Mouse (Mus musculus) forebrain, embryonic 14.5 days (tissue): ENCODE measurements around the gene Itfg2. TPM values are rescaled to one million over a fixed set of nuclear protein-coding genes. Genes with fewer than 3 reads are reported as not detected.

Experiments used
- ATAC-seq: fragments of 200-750 bp; cut with Nextera tagmentation; 2 replicates; pipeline ENCODE4 v1.8.0; 2017; ENCODE audit warnings: mild to moderate bottlenecking, moderate library complexity
- DNase-seq: peaks from one replicate; pipeline ENCODE4 v3.0.0-alpha.2; 2015; ENCODE audit warnings: low spot score
- H3K27ac ChIP-seq: fragments of 300-500 bp; sonication (generic); 2 replicates; pipeline ENCODE4 v1.5.1; 2014; ENCODE audit warnings: low read depth, mild to moderate bottlenecking, control low read depth, low read length, moderate library complexity
- H3K27me3 ChIP-seq: fragments of 300-500 bp; sonication (generic); replicated peaks from 2 replicates; pipeline ENCODE4 v1.6.1; 2014; ENCODE audit warnings: low read length, control low read depth, mixed read lengths; ENCODE audit not compliant: control insufficient read depth, insufficient read depth
- H3K36me3 ChIP-seq: fragments of 300-500 bp; sonication (generic); 2 replicates; pipeline ENCODE4 v1.6.1; 2014; ENCODE audit warnings: low read length, control low read depth; ENCODE audit not compliant: control insufficient read depth, insufficient read depth
- H3K4me1 ChIP-seq: fragments of 300-500 bp; sonication (generic); 2 replicates; pipeline ENCODE4 v1.6.1; 2014; ENCODE audit warnings: antibody characterized with exemption, low read length, control low read depth; ENCODE audit not compliant: control insufficient read depth, insufficient read depth
- H3K4me2 ChIP-seq: fragments of 300-500 bp; sonication (generic); 2 replicates; pipeline ENCODE4 v1.6.1; 2014; ENCODE audit warnings: mild to moderate bottlenecking, control low read depth, low read length
- H3K4me3 ChIP-seq: fragments of 300-500 bp; sonication (generic); 2 replicates; pipeline ENCODE4 v1.5.1; 2014; ENCODE audit warnings: low read depth, low read length, control low read depth
- H3K9ac ChIP-seq: fragments of 300-500 bp; sonication (generic); 2 replicates; pipeline ENCODE4 v1.6.1; 2014; ENCODE audit warnings: mild to moderate bottlenecking, low read length, control low read depth, moderate library complexity
- H3K9me3 ChIP-seq: fragments of 300-500 bp; sonication (generic); replicated peaks from 2 replicates; pipeline ENCODE4 v1.6.1; 2016; ENCODE audit warnings: low read length, control low read depth, mixed read lengths; ENCODE audit not compliant: control insufficient read depth
- WGBS: fragments of 180-500 bp; shearing (Covaris S2); extraction: QIAGEN DNeasy Blood & Tissue Kit; methylation state at CpG from one replicate; pipeline ENCODE4 v1.1.7; 2014; 5-methylcytosine and 5-hydroxymethylcytosine counted together
- polyA plus RNA-seq: library from polyadenylated mRNA; unstranded; fragments of >200 nt; fragmentation: Nextera tagmentation; extraction: Ambion mirVana; gene quantifications from 2 replicates; pipeline ENCODE4 v1.2.1, GENCODE M21; 2014

Gene Itfg2
- polyA plus RNA-seq, 1 experiment from 2014 or later: 28.0 TPM

DNA sequence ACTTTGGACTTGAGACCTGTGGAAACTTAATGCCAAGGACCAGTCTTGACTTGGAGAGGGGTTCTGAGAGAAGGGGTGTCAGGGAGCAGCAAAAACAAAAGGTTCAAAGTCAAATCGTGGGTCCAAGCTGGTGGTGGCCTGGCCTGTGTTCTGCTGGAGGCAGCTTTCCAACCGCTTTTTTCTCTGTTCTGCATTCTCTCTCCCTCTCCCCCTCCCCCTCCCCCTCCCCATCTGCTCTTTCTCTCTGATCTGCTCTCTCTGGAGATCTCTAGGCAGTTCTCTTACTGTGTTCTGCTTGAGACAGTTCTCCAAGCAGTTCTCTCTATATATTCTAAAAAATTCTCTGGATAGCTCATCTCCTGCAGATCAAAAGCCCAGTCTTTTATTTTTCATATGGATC, 35.6 kb upstream of the Itfg2 start:
- no peaks in the 10 kb centered on the region for H3K27me3 ChIP-seq
- peak; percentile 30 for DNase-seq
- H3K4me3 ChIP-seq: no peak overlapping the region
- no peaks in the 10 kb centered on the region for H3K4me1 ChIP-seq
- no peak overlapping the region for H3K27ac ChIP-seq
- WGBS: 4% methylated on average over 2 of the region's 2 CpGs
- no peaks in the 10 kb centered on the region for H3K36me3 ChIP-seq
- no peak for ATAC-seq
- no peak overlapping the region for H3K9ac ChIP-seq
- H3K9me3 ChIP-seq: no peaks in the 10 kb centered on the region
- H3K4me2 ChIP-seq: no peak overlapping the region

DNA sequence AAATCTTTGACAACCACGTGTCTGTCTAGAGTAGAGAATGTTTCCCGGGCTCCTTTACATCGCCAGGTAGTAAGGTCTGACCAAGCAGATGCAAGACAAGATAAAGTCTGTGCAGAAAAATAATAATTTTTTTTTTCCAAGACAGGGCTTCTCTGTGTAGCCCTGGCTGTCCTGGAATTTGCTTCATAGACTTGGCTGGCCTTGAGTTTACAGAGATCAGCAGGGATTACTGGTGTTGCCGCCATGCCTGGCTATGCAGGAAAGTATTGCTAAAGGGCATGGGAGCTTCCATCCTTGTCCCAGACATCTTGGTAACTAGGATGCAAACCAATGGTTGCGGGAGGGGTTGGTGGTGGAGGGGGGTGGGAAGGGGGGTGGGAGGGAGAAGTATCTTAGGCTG, 32.5 kb upstream of the Itfg2 start:
- H3K9ac ChIP-seq: no peak overlapping the region
- DNase-seq: no peak
- H3K27ac ChIP-seq: no peak overlapping the region
- no peaks in the 10 kb centered on the region for H3K4me1 ChIP-seq
- no peak overlapping the region for H3K4me3 ChIP-seq
- H3K36me3 ChIP-seq: no peaks in the 10 kb centered on the region
- H3K27me3 ChIP-seq: no peaks in the 10 kb centered on the region
- H3K9me3 ChIP-seq: no peaks in the 10 kb centered on the region
- ATAC-seq: no peak
- 85% methylated on average over 5 of the region's 5 CpGs for WGBS
- no peak overlapping the region for H3K4me2 ChIP-seq

DNA sequence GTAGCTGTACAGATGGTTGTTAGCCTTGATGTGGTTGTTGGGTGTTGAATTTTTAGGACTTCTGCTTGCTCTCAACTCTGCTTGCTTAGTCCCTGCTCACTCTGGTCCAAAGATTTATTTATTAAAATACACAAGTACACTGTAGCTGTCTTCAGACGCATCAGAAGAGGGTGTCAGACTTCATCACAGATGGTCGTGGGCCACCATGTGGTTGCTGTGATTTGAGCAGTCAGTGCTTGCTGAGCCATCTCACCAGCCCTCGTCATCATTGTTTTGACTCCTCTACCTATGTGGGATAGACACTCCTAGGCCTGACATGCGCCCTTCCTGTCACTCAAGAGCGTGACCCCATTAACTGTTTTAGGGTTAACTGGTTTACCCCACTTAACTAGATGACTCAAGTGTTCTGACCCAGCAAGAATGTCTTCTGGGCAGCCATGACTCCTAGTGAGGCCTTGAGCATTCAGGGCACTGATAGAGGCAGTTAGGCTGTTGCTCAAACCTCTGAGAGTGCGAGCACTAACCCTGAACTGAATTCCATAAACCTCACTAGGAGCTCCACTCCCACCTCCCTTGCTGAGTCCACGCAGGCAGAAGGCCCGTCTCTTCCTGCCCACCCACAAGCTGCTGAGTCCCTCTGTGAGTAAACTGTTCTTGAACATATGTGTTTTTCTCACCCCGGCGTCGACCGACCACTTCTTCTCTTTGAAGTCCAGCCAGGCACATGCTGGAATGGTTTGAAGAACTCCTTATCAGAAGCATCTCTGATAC, 31.3 kb upstream of the Itfg2 start:
- H3K4me1 ChIP-seq: no peaks in the 10 kb centered on the region
- H3K4me3 ChIP-seq: no peak overlapping the region
- H3K27me3 ChIP-seq: no peaks in the 10 kb centered on the region
- H3K36me3 ChIP-seq: no peaks in the 10 kb centered on the region
- H3K27ac ChIP-seq: no peak overlapping the region
- H3K4me2 ChIP-seq: no peak overlapping the region
- no peak for ATAC-seq
- WGBS: 84% methylated on average over 12 of the region's 12 CpGs
- no peaks in the 10 kb centered on the region for H3K9me3 ChIP-seq
- no peak for DNase-seq
- H3K9ac ChIP-seq: no peak overlapping the region

DNA sequence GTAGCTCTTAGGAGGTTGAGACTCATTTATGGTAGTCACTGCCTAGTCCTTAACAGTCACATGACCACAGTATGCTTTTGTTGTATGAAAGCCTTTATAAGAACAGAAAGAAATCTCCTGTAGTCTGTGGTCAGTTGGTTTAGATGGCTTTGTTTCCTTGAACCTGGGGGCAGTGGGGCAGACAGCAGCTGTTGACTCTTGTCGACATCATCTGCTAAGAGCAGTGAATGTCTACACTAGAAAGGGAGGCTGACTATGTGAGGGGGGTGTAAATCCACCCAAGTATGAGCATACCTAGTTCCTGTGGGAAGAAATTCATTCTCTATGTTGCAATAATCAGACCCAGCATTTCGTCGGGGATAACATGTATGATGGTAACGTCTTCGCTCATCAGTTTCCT, 22.3 kb upstream of the Itfg2 start:
- 97% methylated on average over 5 of the region's 5 CpGs for WGBS
- Histone ChIP-seq H3K36me3 (no peaks in the 10 kb centered on the region), H3K9me3 (no peaks in the 10 kb centered on the region), H3K9ac (no peak overlapping the region), H3K4me3 (no peak overlapping the region), H3K27ac (no peak overlapping the region), H3K27me3 (no peaks in the 10 kb centered on the region), H3K4me2 (no peak overlapping the region), H3K4me1 (peaks cover 6% of the 10 kb centered on the region; the same call in 1 of the 2 replicates)
- ATAC-seq (no peak), DNase-seq (no peak)

DNA sequence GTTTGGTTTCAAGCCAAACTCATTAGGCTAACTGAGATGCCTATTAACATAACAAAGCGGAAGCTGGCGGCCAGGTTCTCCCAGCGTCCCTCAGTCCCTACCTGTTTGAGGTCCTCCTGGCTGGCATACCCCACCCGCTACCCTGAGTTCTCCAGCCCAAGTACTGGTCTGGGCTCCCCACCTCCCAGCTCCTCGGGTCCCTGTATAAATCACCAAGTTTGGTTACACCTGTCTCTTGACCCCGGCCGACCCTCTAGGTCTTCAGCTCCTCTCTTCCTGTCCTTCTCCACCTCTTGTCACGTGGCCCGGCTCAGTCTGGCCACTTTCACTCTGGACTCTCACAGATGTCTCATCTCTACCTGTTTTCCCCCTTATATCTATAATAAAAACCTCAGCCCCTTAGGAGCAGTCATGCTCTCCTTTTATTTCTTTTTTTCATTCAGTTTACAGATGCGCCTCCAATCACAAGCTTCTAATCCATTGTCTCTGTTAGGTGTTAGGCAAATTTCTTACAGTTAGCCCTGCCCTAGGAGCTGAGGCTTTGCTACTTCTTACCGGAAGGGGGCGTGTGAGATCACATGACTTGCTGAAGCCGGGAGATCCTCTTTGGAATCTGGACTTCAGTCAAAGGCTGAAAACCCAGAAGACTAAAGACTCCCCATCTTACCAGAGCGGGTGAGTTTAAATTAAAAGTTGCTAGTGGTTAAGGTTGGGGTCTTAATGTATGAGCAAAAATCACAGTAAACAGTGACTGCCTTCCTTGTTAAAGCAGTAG, 21.2 kb upstream of the Itfg2 start:
- ATAC-seq: peak; percentile 79
- 12% methylated on average over 14 of the region's 14 CpGs for WGBS
- Histone ChIP-seq H3K4me1 (peaks cover 6% of the 10 kb centered on the region; the same call in 1 of the 2 replicates), H3K4me3 (no peak overlapping the region), H3K27ac (no peak overlapping the region), H3K27me3 (no peaks in the 10 kb centered on the region), H3K9me3 (no peaks in the 10 kb centered on the region), H3K4me2 (peak overlapping the region; percentile 30), H3K36me3 (no peaks in the 10 kb centered on the region), H3K9ac (no peak overlapping the region)
- peak; percentile 80 for DNase-seq

DNA sequence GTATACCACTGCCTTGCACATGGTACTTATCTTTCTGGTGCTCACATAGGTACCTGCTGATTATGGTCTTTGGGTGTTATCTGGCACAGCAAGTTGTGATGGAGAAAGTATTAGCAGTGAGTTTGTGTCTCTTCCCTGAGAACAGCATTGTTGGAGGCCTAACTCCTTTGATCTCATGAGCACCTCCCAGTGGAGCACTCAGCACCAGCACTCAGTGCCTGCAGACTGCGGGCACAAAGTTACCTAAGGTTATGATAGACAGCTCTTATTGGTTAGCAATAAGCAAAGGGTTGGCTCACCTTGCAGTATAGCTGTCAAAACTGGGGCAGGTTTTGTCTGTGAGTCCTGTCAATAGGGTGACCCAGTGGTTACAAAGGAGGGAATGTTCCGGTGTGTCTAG, 15.5 kb upstream of the Itfg2 start:
- no peaks in the 10 kb centered on the region for H3K27me3 ChIP-seq
- H3K36me3 ChIP-seq: peaks cover 13% of the 10 kb centered on the region
- no peak overlapping the region for H3K27ac ChIP-seq
- 95% methylated on average over 2 of the region's 2 CpGs for WGBS
- no peak overlapping the region for H3K4me2 ChIP-seq
- no peak overlapping the region for H3K4me3 ChIP-seq
- no peaks in the 10 kb centered on the region for H3K9me3 ChIP-seq
- DNase-seq: no peak
- H3K4me1 ChIP-seq: peaks cover 11% of the 10 kb centered on the region
- no peak for ATAC-seq
- H3K9ac ChIP-seq: no peak overlapping the region

DNA sequence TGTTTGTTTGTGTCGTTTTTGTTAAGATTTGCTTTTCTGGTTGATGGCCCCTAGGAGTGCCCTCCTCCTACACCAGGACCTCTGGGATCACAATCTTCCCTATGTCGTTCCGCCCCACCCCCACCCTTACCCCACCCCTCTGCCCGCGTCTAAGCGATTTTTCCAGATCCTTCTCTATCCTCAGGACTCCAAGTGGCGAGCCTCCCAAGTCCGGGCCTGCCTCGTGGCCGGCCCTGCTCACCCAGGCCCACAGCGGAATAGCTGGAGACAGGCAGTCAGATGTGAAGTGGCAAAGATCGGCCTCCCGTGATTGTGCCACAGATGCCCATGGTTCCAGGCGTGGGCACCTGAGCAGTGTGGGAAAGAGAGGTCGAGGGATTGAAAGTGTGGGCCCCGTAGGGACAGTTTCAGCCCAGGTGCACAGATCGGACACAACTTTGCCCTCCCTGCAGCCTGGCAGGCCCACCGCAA, 14.2 kb upstream of the Itfg2 start:
- Histone ChIP-seq H3K27me3 (no peaks in the 10 kb centered on the region), H3K9ac (peak overlapping the region; percentile 97), H3K4me3 (peak overlapping the region; percentile 98), H3K4me2 (peak overlapping the region; percentile 68), H3K4me1 (peaks cover 11% of the 10 kb centered on the region), H3K9me3 (no peaks in the 10 kb centered on the region), H3K27ac (no peak overlapping the region), H3K36me3 (peaks cover 26% of the 10 kb centered on the region)
- DNase-seq (no peak), ATAC-seq (peak; percentile 54)
- WGBS: 31% methylated on average over 18 of the region's 18 CpGs

DNA sequence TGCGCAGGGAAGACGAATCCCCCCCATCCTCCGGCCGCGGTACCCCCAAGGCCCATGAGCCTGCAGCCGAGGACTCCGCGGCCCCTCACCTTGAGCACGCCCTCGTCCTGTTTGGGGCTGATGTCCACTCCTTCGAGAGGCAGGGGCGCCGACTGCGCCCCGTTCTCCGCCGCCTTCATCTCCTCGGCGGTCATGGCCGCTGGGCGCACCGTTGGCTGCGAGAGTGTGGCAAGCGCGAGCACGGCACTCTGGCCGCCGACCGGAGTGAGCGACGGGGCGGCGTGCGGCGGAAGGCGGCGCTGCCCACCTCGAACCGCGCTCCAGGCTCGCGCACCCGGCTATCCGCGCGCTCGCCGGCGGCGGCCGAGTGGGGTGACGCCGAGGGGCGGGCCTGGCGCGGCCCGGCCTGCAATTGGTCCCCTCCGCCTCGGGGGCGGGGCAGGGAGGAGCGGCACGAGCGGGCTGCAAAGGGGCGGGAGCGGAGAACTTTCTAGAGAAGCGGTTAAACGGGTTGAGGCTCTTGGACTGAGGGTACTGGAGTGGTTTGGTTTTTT, 13.7 kb upstream of the Itfg2 start, which contains the start of gene Fkbp4:
Fkbp4 (minus strand) TSS at position 361 of the 554 bp plus-strand sequence.
- Histone ChIP-seq H3K9ac (peak within 1 kb of the TSS; percentile 97), H3K4me1 (peaks cover 11% of the 10 kb centered on the region), H3K27me3 (no peaks in the 10 kb centered on the region), H3K27ac (peak within 1 kb of the TSS; percentile 92), H3K36me3 (peaks cover 31% of the 10 kb centered on the region), H3K4me2 (peak within 1 kb of the TSS; percentile 68), H3K4me3 (peak within 1 kb of the TSS; percentile 98), H3K9me3 (no peaks in the 10 kb centered on the region)
- under 1% methylated on average over 65 of the region's 67 CpGs for WGBS
- ATAC-seq (peak; percentile 95), DNase-seq (peak; percentile 96)
